Mouse (Mus musculus) 416B (cell line): ENCODE measurements around the gene Itpripl2.

Source experiments
- DNase-seq: peaks from one replicate; pipeline ENCODE4 v3.0.0; 2011; ENCODE audit warnings: low read depth

Itpripl2 gene

DNA sequence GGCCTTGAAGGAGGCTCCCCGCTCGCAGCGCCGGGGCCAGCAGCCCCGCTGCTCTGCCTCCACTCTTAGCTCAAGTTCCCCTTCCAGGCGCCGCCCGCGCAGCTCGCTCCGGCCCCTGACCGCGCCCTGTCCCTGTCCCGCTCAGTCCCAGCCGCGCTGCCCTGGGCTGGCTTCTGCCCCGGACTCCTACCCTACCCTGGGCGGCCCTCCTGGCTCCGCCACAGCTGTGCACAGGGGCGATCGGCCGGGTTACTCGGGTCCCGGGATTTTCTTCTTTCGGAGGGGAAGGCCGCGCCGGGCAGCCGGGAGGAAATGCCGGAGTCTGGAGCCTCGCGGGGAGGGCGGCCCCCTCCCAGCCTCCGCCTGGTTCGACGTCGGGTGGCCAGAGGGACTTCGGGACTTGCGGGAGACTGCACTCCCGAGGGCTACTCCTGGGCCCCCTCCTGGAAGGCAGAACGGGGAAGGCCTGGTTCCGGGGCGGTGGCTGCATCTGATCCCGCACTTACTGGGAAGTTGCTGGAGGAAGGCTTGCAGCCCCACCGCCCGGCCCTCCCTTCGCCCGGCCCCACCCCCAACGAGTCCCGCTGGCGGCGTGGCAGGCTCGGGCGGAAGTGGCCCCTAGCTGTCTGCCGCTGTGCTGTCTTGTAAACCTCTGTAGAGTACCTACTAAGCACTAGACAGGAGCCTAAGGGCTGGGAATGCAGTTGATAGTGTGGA, at the start of gene Itpripl2:
TSS of gene Itpripl2 (minus strand) at position 545 of the 717 bp plus-strand sequence.
- DNase-seq, result peak; percentile 57

GRCm38 (mm10) chr7:118535076-118535475, 43.3 kb upstream of the Itpripl2 start:
- DNase-seq, result no peak

GRCm38 (mm10) chr7:118534326-118534725, 42.6 kb upstream of the Itpripl2 start:
- peak; percentile 17 for DNase-seq

DNA sequence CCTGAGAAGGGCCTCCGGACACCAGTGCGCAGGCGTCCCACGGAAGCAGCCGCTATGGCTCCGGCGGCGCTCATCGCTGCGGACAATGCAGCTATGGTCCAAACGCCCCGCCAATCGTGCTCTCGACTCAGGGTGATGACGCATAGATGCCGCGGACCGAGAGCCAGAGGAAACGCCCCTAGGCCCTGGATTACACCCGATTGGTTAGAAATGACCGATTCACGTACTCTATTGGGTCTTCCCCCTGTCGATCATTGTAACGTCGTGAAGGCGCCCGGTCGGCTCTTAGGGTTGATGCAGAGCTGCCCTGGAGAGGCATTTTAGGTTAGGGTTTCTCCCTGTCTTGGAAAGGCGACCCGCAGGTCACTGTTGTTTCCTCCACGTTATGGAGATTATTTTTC, 41.4 kb upstream of the Itpripl2 start, which contains the start of gene Coq7:
TSS of gene Coq7 (minus strand) at position 179 of the 401 bp plus-strand sequence.
- DNase-seq, result peak; percentile 99

DNA sequence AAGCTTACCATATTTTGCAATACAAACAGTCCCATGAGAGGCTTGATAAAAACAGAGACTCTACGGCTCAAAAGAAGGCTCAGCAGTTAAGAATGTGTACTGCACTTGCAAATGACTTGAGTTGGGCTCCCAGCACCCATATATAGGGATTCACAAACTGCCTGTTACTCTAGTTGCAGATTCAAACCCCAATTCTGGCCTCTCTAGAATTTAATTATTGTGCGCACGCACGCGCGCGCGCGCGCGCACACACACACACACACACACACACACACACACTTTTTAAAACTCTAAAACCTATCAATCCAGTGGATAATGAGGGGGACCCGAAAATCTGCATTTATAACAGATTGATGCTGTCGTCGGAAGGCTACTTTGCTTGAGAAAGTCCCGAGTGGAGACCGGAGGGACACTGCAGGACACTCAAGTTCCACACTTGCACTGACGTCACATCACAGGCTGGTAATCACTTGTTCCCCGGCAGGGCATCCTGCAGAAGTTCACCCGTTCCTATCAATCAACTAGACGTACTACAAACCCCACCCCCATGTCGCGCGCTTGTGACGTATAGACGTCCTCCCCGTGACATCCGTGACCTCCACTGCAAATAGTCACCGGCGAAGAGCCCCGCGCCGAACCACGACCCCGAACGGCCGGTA, 40.9 kb upstream of the Itpripl2 start:
- peak; percentile 99 for DNase-seq

- DNase-seq, result no peak
Observed at GRCm38 (mm10) chr7:118526967-118527366, 35.2 kb upstream of the Itpripl2 start.

DNA sequence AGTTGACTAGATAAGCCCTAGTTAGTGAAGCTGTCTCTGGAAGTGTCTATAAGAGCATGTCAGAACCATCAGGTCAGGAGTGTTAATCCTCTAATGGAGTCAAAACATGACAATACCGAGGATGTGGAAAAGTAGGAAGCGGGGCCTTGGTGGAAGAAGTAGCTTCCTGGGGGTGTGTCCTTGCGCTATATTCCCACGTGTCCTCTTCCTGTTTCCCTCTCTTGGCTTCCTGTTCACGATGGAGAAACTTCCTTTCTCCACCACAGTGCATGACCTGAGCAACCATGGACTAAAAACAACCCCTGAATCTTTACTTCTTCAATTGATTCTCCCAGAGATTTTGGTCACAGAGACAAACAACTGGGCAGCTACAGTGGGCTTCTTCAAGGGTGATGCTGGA, 30.3 kb upstream of the Itpripl2 start:
- peak; percentile 25 for DNase-seq

DNA sequence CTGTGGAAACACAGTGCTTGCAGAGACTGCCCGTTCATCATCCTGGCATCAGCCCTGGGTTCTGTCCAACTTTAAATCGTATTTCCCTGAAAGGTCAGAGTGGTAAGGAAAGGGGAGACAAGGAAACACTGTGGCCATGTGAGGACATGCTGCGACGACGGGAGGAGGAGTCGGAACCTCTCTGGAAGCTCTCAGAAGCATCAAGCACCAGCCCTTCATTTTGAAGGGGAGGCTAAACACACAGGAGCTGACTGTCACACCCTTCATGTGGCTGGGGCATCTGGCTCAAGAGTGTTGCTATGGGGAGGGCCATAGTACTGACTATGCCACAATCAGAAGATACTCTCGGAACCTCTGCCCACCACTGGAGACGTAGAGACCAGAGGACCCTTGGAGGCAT, 27.9 kb upstream of the Itpripl2 start:
- DNase-seq, result no peak

DNA sequence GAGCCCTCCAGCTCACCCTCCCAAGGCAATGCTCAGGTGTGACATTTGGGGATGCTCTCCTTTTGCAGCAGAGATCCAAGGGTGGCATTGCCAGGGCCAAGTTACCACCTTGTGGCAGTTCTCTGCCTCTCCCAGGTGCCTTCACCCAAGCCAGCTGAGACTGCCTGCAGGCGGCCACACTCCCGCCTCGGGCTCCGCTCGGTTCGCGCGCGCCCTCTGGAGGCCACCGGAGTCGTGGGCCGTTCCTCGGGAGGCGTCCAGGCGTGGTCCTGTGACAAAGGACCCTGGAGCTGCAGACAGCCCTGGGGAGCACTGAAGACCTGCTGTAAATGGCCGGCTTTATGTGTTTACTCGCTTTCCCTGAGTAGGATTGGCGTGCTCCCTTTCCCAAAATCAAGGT, 26.9 kb upstream of the Itpripl2 start:
- peak; percentile 50 for DNase-seq

DNA sequence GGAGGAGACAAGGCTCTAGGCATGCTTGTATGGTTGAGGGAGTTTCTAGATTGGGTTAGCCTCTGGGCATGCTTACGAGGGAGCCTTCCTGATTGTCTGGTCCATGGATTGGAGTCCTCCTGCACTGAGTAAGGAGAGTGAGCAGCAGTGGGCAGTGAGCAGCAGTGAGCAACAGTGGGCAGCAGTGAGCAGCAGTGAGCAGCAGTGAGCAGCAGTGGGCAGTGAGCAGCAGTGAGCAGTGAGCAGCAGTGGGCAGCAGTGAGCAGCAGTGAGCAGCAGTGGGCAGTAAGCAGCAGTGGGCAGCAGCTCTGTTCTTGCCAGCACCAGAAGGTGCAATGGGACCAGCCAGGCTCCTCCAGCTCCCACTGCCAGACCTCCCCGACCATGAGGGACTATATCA, 26.0 kb upstream of the Itpripl2 start:
- DNase-seq, result peak; percentile 33

DNA sequence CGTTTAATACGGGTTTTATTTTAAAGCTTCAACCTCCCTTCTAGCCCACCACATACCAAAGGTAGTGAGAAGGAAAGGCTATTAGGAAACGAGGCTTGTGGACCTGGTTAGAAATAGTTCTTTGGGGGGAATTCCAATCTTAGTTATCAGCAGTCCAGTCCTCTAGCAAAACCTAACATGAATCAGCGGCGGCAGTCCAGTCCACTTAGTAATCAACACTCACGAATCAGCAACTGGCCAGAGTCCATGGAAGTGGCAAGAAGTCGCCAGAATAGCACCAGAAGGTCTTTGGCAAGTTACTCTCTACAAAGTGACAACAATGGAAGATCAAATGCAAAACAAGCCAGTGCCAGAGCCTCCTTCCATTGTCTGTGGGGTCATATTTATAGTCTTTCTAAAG, 16.8 kb upstream of the Itpripl2 start:
- no peak for DNase-seq

GRCm38 (mm10) chr7:118503844-118504243, 12.1 kb upstream of the Itpripl2 start:
- DNase-seq, result no peak

DNA sequence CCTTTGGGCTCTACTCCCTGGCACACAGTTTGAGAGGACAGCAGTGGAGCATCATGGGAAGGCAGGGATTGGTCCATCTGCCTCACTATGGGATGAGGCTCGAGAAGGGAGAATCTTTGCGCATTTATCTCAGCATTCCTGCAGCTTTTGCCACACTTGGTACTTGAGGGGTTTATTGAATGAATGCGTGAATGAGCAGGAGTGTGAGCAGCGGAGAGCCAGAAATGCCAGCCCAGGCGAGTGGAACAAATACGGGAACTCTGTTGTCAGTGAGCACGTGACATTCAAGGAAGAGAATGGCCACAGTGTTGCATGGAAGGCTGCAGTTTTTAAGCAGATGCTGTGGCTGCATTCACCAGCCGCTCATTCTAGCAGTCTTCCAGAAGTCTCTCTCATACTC, 10.6 kb upstream of the Itpripl2 start:
- DNase-seq, result no peak

DNA sequence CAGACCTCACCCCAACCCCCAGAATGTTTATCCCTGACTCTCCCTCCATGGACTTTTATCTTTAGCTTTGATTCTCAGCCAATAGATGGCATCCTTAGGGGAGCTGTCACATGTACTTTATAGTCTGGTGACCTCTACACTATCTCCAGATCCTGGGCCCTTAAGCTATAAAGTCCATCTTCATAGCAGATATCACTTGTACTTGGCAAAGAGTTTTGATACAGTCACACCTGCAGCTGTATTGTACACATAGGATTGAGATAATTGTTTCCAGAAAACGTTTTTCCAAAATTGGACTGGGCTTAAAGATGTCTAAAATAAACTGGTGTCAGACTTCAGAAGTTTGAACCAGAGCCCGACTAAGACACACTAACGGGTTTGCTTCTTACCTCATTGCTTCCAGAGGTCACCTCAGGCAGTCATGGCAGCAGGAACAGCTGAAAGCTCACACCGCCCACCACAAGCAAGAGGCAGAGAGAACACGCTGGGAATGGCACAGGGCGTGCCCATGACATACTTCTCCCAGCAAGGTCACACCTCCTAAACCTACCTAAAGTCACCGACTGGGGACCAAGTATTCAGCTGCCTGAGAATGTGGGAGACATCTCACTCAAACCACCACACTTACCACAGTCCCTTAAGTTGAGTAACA, 8.1 kb upstream of the Itpripl2 start:
- no peak for DNase-seq

DNA sequence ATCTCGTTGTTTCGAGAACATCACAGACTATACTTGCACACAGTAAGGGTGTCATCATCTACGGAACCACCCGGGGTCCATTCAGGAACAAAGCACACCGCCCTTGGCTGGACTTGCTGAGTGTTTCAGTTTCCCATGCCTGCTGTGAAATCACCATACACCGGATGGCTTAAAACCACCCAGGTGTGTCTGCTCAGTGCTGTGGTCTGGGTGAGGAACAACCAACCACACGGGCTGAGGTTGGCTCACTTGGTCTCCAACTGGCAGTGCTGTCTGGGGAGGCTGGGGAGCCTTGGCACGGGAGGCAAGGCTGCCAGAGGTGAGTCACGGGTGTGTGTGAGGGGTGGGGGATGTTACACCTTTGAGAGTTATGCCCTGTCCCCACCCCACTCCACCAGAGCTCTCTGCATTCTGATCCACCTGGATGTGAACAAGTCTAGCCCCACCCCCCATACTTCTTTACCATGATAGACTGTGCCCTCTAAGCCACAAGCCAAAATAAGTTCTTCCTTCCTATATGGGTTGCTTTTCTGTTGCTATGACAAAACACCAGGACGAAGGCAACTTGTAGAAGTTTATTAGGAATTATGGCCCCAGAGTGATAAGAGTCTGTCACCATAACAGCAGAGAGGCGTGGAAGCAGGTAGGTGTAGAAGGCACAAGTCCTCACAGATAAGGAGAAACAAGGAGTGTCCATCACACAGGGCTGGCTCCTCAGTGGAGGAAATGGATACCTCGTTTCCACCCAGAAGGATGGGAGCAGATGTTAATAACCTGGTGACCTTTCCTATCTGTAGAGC, 7.4 kb upstream of the Itpripl2 start:
- DNase-seq, result no peak

DNA sequence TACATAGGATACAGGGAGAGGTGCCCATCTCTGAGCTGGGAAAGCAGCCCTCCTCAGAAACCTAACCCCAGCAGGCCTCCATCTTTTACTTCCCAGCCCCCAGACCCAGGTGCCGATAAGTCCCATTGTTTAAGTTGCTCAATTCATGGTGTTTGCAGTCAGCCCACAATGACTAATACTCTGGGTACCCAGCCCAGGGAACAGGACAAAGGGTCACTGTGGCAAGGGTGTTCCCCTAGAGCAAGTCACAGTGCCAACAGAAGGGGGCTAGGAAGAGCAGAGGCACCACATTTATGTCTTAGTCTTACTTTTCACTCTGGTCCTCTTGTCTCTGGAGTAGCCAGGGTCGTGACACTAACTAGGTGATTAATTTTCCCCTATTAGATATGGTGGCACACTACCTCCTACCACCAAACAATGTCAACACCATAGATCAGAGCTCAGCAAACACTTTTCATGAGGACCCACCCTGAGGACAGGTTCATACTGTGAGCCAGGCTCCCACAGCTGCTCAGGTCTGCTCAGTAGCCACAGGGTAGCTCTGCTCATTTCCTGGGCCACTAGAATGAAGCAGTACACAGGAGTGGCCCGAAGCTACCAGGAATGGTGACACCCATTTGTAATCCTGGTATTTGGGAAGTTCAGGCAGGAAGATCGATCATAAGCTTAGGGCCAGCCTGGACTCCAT, 3.3 kb upstream of the Itpripl2 start:
- no peak for DNase-seq

GRCm38 (mm10) chr7:118493892-118494291, 2.1 kb upstream of the Itpripl2 start:
- no peak for DNase-seq

GRCm38 (mm10) chr7:118490666-118491430, 927 bp downstream of the Itpripl2 start:
- no peak for DNase-seq

GRCm38 (mm10) chr7:118489706-118490665, 1.8 kb downstream of the Itpripl2 start:
- no peak for DNase-seq
